Mouse (Mus musculus): ENCODE data around the gene Tgif2. TPM values are rescaled to one million over a fixed set of nuclear protein-coding genes. Genes with fewer than 3 reads are reported as not detected.

Gene Tgif2
- total and polyA plus RNA-seq, 3 experiments: 16.9 to 43.3 TPM; not detected in 1

DNA sequence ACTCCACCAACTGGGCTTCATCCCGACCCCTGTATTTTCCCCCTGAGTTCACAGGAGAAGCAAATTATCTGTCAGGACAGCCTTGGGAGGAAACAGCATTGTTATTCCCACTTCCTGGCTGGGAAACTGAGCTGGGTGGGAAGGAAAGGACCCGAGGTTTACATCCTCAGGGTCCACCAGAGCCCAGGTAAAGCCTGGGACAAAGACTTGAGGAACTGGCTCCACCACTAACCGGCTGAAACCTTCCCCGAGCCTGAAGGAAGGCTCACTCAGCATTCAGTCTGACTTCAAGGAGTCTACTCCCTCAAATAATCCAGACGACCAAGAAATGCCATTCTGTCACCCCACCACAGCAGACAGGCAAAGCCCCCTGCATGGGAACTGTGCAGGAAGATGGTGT, 24.9 kb upstream of the Tgif2 start:
- Histone ChIP-seq H3K27me3 (ENCODE audit: control insufficient read depth in 1 of 2, insufficient read depth in 2 of 2, low read length in 2 of 2) (peaks cover 0 to 4% of the 10 kb centered on the region in 2 experiments; a peak in 1 of 4 replicates), H3K4me1 (ENCODE audit: control insufficient read depth in 1 of 2, insufficient read depth in 2 of 2, low read length in 2 of 2) (no peaks in the 10 kb centered on the region), H3K27ac (ENCODE audit: control insufficient read depth, low read depth, low read length) (no peak overlapping the region), H3K9me3 (replicated peaks; ENCODE audit: insufficient read depth, low read length) (no peaks in the 10 kb centered on the region), H3K9ac (ENCODE audit: control insufficient read depth, low read depth, low read length, poor library complexity, severe bottlenecking) (no peak overlapping the region), H3K4me3 (ENCODE audit: control insufficient read depth in 1 of 2, insufficient read depth in 1 of 2, low read depth in 2 of 2, low read length in 2 of 2) (no peak overlapping the region), H3K36me3 (ENCODE audit: control insufficient read depth in 1 of 2, insufficient read depth in 2 of 2, low read length in 2 of 2) (no peaks in the 10 kb centered on the region), H3K79me2 (ENCODE audit: control insufficient read depth, insufficient read depth, low read length, poor library complexity) (no peaks in the 10 kb centered on the region)
- no peak for DNase-seq (ENCODE audit: low read depth, low spot score)
- TF ChIP-seq ZNF384 (IDR thresholded peaks at IDR 0.05; ENCODE audit: low read depth, low read length) (no peak), KAT2A (conservative IDR thresholded peaks at IDR 0.05; ENCODE audit: low read depth, low read length) (no peak), POLR2AphosphoS2 (IDR thresholded peaks at IDR 0.05; ENCODE audit: low read length) (no peak), EP300 (IDR thresholded peaks at IDR 0.05; ENCODE audit: low read depth in 1 of 2, low read length in 2 of 2) (no peak), ZMIZ1 (IDR thresholded peaks at IDR 0.05; ENCODE audit: low read depth, low read length) (no peak), GATA1 (IDR thresholded peaks at IDR 0.05; ENCODE audit: low read depth, low read length) (no peak), CHD2 (IDR thresholded peaks at IDR 0.05; ENCODE audit: low read length) (no peak), MYC (IDR thresholded peaks at IDR 0.05; ENCODE audit: low read depth, low read length) (no peak), TAL1 (IDR thresholded peaks at IDR 0.05; ENCODE audit: low read length) (no peak), POLR2A (IDR thresholded peaks at IDR 0.05; ENCODE audit: control insufficient read depth in 1 of 2, insufficient read depth in 1 of 2, low read depth in 1 of 2, low read length in 2 of 2, poor library complexity in 1 of 2) (no peak), ZC3H11A (IDR thresholded peaks at IDR 0.05; ENCODE audit: low read depth, low read length) (no peak), CHD1 (IDR thresholded peaks at IDR 0.05; ENCODE audit: low read depth, low read length) (no peak), ZKSCAN1 (IDR thresholded peaks at IDR 0.05; ENCODE audit: low read depth, low read length) (no peak), MAX (IDR thresholded peaks at IDR 0.05; ENCODE audit: low read length) (no peak), GABPA (IDR thresholded peaks at IDR 0.05; ENCODE audit: low read depth, low read length) (no peak)

DNA sequence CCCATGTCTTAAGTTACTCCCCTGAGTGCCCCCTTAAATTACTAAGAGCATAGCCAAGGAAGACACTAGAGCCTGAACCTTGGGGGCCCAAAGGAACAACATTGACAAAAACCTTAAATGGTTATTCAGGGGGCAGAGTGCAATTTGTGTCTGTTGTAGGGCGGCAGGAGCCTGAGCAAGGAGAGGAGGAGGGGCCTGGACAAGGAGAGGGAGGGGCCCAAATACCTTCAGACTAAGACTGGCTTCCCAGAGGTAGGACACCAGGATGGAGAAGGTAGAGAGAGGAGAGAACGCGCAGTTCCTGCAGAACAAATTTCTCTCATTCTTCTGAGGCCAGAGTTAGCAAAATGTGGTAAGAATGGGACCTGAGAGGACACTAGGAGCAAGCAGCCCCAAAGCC, 24.4 kb upstream of the Tgif2 start:
- Histone ChIP-seq H3K4me1 (ENCODE audit: control insufficient read depth in 1 of 2, insufficient read depth in 2 of 2, low read length in 2 of 2) (no peaks in the 10 kb centered on the region), H3K4me3 (ENCODE audit: control insufficient read depth in 1 of 2, insufficient read depth in 1 of 2, low read depth in 2 of 2, low read length in 2 of 2) (no peak overlapping the region), H3K79me2 (ENCODE audit: control insufficient read depth, insufficient read depth, low read length, poor library complexity) (no peaks in the 10 kb centered on the region), H3K9me3 (replicated peaks; ENCODE audit: insufficient read depth, low read length) (no peaks in the 10 kb centered on the region), H3K36me3 (ENCODE audit: control insufficient read depth in 1 of 2, insufficient read depth in 2 of 2, low read length in 2 of 2) (no peaks in the 10 kb centered on the region), H3K9ac (ENCODE audit: control insufficient read depth, low read depth, low read length, poor library complexity, severe bottlenecking) (no peak overlapping the region), H3K27ac (ENCODE audit: control insufficient read depth, low read depth, low read length) (no peak overlapping the region), H3K27me3 (ENCODE audit: control insufficient read depth in 1 of 2, insufficient read depth in 2 of 2, low read length in 2 of 2) (peaks cover 0 to 4% of the 10 kb centered on the region in 2 experiments; a peak in 1 of 4 replicates)
- no peak for TF ChIP-seq NRF1 (IDR thresholded peaks at IDR 0.05; ENCODE audit: insufficient read depth, low read depth, low read length, poor library complexity, severe bottlenecking)
- TF ChIP-seq EP300 (IDR thresholded peaks at IDR 0.05; ENCODE audit: low read depth in 1 of 2, low read length in 2 of 2): no peak
- TF ChIP-seq POLR2A (IDR thresholded peaks at IDR 0.05; ENCODE audit: control insufficient read depth in 1 of 2, insufficient read depth in 1 of 2, low read depth in 1 of 2, low read length in 2 of 2, poor library complexity in 1 of 2): no peak
- TF ChIP-seq ZMIZ1 (IDR thresholded peaks at IDR 0.05; ENCODE audit: low read depth, low read length): no peak
- no peak for TF ChIP-seq ETS1 (IDR thresholded peaks at IDR 0.05; ENCODE audit: low read depth, low read length)
- no peak for TF ChIP-seq ZNF384 (IDR thresholded peaks at IDR 0.05; ENCODE audit: low read depth, low read length)
- no peak for TF ChIP-seq TCF12 (IDR thresholded peaks at IDR 0.05; ENCODE audit: low read depth, low read length)
- no peak for TF ChIP-seq RAD21 (IDR thresholded peaks at IDR 0.05; ENCODE audit: low read depth, low read length)
- TF ChIP-seq MAZ (IDR thresholded peaks at IDR 0.05; ENCODE audit: low read depth, low read length): no peak
- no peak for TF ChIP-seq CHD1 (IDR thresholded peaks at IDR 0.05; ENCODE audit: low read depth, low read length)
- TF ChIP-seq UBTF (IDR thresholded peaks at IDR 0.05; ENCODE audit: borderline replicate concordance, insufficient read depth, low read depth, low read length): no peak
- DNase-seq (ENCODE audit: low read depth, low spot score): no peak
